Mouse (Mus musculus): Measurements from ENCODE around the gene Pou2f3.

Pou2f3 gene

DNA sequence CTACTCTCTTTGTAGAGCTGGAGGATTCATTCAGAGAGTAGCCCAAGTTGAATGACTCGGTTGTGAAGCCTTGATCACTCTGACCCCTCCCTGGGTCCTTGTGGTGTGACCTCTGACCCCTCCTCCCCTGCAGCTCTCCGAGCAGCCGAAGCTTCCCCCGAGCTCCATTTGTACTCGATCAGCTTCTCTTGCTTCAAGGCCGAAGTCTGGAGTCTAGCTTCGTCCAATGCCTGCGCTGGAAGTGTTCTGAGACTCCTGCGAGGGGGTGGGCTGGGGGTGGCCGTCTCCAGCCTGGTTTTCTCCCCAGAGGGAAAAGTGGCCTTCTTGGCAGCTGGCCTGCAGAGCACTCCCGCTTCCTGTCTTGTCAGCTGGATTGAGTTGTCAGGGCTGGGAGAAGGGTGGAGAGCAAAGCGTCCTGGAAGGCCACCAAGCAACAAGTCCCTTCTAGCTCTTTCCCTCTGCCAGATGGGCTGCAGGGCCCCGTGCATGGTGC, at the start of gene Pou2f3:
Gene Pou2f3 (minus strand): TSS at position 180 of the 493 bp plus-strand sequence.
- DNase-seq (ENCODE audit: low spot score in 2 of 2), result peak; percentile 72 to 75

DNA sequence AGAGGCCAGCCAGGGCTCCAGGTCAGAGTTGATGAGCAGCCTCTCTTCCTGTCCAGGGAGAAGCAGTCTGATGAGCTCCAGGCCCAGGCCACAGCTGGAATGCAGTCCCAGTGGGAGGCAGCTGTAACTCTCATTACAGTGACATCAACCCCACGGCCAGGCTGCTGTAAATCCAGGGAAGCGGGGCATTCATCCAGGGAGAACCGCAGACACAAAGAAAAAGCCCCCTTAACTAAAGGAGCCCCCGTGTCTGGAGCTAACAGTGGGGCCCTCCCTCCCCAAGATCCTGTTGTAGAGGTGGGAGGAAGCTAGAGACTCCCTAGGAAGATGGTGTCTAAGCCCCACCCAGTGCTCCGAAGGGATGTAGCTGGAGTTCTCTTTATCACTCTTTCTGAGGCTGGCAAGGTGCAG, 43.1 kb upstream of the Pou2f3 start:
- peak; percentile 45 to 63 for DNase-seq (ENCODE audit: low spot score in 2 of 2)

DNA sequence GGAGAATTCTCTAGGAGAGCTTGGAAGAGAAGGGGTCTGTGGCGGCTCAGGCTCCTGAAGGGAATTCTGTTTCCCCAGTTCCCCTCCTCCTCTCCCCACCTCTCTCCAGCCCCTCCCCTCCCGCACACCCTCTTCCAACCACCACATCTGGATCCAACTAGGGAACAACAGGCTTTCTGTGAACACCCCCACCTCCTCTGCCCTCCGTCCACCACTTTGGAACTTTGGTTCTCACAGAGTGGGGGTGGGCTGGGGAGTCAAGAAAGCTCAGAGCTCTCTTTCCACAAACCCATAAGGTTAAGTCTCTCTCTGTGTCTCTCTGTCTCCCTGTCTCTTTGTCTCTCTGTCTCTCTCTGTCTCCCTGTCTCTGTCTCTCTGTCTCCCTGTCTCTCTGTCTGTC, 42.6 kb upstream of the Pou2f3 start:
- no peak for DNase-seq (ENCODE audit: low spot score in 2 of 2)

DNA sequence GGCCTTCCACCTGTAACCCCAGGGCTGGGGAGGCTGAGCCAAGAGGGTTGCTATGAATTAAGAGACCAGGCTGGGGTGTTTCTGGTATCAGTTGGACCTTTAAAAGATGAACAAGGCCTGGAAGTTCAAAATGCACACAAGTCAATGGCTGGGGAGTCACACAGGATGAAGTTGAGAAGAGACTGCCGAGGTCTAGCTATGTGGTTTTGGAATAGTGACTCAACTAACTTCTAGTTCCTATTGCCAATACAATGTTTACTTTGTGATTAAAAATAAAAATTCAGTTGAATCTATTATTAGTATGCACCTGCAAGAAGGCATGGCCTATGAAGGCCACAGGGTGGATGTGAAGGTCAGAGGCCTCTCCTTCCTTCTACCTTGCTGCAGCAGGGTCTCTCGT, 41.6 kb upstream of the Pou2f3 start:
- no peak for DNase-seq (ENCODE audit: low spot score in 2 of 2)

DNA sequence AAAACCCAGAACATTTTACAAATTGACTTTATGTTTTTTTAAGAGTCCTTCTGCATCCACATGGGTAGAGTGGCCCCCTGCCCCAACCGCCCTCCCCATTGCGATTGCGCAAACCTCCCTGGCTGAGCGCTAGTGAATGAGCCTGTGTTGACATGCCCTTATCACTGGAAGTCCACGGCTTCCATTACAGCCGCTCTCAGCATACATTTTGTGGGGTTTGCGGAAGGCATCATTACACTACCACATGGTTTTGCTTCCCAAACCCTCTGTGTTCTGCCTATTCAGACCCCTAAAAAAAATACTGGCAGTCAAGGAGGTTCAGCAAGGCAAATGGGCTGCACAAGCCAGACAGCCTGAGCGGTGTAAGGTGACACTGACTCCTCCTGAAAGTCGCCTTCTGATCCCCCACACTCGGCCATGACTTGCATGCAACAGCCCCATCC, 36.6 kb upstream of the Pou2f3 start:
- DNase-seq (ENCODE audit: low spot score in 2 of 2), result no peak

DNA sequence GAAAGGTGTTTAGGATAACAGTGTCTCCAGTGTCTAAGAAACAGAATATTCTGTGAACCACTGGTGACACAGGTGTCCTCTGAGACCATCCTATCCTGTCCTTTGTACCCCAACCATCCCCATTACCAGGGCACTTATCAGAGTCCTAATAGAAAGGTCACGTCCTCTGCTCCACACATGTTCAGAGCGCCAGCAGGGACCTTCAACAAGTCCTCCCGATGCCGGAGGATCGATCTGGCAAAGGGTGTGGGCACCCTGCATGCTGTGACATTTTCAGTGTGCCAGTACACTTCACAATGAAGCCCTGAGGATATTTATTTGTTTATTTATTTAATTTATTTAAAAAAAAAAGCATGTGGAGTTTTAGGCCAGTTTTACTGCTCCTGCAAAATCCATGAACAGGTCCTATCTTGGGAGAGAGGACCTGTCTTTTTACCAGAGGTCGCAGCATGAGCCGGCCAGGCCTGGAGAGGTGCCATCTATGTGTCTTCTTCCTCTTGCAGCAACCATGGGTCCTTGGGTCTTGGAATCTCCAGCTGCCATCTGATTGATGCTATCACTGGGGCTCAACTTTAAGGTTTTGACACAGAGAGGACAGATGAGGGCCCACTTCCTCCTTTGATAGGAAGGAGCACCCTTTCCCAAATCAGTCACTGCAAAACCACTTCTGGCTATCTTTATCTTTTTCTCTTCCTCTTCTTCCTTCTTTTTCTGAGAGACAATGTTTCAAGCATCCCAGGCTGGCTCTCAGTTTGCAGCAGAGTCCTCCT, 35.8 kb upstream of the Pou2f3 start:
- no peak for DNase-seq (ENCODE audit: low spot score in 2 of 2)

DNA sequence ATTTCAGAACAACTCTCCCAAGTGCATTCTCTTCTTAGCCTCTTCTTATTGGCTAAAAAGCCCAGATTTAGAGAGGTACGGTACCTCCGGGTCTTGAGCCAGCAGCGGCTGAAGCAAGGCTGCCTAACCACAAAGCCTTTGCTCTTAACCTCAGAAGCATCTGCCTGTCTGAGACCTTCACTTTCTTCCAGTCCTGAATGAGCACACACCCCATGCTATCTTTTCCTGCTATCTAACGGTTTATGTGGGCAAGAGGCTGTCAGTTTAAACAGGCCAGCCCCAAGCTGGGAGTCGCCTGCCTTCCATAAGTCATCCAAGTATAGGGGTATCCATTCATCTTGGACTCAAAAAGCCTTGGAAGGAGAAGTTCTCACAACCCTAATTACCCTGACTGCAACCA, 32.3 kb upstream of the Pou2f3 start:
- no peak for DNase-seq (ENCODE audit: low spot score in 2 of 2)

DNA sequence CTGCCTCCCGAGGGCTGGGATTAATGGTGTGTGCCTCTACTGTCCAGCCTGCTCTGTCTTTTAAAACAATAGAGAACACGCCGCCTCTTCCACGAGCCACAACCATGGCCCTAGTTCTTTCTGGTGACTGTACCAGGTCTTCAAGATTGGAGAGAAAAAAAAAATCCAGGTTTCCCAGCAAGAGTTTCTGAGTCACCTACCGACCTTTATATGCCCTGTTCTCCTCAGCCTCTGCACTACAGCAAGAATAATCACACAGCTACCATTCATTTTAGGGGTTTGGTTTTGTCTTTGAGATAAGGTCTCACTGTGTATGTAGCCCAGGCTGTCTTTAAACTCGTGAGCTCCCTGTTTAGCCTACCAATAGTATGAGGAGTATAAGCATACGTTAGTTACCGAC, 31.8 kb upstream of the Pou2f3 start:
- DNase-seq (ENCODE audit: low spot score in 2 of 2), result no peak

DNA sequence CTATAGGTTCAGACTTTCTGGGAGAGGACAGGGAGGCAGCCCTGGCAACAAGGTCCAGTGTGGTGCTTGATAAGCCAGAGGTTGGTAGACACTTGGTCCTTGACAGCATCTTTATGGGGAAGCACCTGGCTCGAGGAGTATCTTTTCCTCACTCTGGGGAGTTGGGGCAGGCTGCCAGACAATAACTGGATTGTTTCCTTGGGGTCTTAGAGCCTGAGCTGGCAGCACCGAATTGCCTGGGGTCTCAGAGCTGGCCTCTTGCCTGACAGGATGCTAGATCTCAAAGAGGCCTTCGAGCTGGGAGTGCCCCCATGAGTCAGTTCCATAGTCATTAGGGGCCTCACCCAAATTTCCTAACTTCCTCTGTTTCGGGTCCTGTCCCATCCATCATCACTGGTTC, 31.1 kb upstream of the Pou2f3 start:
- no peak for DNase-seq (ENCODE audit: low spot score in 2 of 2)

DNA sequence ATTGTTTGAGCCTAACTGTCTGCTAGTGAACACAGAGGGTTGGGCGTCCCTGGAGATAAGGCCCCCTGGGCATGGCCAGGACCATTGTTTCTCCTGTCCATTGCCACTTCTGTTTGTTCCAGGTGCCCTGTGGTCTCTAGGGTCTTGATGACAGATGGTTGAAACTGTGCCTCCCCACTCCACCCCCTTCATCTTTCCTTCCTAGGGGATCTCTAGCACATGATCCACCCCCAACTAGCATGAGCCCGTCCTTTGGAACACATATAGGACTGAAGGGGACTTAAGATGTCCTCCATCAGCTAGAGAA, 30.4 kb upstream of the Pou2f3 start:
- DNase-seq (ENCODE audit: low spot score in 2 of 2), result no peak

DNA sequence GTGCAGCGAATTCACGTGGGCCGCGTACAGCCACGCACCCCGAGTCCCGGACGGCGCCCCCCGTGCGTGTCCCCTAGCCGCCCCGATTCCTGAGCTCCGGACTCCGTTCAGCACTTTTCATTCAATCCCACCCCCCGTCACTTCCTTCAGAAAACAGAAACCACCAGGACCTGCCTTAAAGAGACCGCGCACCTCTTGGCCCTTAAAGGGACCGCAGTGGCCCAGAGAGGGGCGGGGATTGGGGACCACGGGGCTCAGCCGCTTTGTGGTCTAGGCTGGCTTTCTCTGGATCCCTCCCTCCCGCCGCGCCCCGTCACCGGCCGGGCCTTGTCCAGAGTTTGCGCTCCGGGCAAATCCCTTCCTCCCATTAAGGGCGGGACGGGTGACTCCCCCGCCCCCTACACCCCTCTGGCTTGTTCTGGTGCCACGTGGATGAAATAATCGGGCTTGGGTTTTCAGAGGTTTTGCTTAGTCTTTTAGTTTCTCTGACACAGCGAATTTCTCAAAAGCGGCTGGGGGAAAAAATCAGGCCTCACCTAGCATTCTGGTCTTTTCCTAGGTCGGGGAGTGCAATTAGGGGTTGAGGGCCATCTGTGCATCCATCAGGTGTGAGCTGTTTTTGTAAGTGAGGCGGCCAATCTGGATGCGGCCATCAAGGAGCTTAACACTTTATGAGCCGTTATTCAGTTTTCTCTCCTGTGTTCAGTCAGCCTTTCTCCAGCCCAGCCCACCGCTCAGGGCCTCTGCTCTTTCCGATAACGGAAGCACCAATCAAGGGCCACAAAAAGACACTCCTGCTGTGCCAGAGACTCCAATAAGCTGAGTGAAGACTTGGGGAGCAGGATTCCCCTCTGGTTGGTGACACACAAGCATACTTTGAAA, 29.8 kb upstream of the Pou2f3 start, which contains the start of gene Oaf:
Gene Oaf (minus strand): TSS at position 200 of the 882 bp plus-strand sequence.
- DNase-seq (ENCODE audit: low spot score in 2 of 2), result peak; percentile 93 to 94

DNA sequence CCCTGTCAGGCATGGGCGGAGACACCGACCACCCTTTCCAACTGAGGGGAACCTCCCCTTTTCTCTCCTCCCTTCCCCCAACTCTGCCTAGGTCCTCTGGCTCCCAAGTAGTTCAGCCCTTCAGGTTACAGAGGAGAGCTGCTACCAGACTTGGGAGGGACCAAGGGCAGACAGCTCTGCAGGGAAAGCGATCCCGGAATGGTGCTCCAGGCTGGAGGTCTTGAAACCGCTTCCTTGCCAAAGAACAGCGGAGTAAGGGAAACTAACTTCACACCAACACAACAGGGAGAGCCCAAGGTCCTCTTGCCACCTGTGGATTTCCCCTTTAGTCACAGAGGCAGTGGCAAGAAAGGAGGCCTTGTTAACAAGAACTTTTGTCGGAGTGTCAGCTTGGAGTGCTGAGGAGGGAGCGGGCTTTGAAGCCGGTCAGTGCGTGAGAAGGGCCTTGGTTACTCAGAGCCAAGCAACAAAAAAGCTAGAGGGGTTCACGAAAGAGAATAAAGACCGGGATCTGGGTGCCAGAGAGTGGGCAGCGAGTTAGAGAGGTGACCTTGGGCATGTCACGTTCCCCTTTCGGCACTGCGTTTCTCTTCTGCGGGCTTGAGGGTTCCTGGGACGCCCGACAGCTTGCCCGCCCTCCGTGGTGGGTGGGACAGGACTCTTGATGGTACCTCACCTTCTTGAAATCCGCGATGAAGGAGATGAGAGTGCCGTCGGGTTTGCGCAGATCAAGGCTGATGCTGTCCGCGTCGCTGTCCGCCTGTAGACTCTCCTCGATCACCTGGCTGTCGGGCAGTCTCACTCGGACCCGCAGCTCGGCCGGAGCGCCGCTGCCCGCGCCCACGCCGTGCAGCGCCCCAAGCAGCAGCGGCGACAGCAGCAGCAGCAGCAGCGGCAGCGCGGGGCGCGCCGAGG, 28.7 kb upstream of the Pou2f3 start:
- no peak for DNase-seq (ENCODE audit: low spot score in 2 of 2)

DNA sequence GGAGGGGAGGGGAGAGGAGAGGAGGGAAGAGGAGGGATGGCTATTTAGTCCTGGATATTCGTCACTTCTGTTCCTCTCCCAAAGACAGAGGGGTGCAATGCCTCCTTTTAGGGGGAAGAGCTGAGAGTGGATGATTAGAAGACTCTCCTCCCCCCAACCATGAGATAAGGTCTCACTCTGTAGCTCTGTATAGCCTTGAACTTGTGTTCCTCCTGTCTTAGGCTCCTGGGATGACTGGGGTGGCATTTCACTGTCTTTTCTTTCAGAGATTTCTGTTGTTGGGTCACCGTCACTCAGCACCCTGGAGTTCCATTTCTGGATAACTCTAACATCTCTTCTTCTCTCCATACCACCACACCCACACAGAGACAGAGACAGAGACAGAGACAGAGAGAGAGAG, 28.0 kb upstream of the Pou2f3 start:
- no peak for DNase-seq (ENCODE audit: low spot score in 2 of 2)

DNA sequence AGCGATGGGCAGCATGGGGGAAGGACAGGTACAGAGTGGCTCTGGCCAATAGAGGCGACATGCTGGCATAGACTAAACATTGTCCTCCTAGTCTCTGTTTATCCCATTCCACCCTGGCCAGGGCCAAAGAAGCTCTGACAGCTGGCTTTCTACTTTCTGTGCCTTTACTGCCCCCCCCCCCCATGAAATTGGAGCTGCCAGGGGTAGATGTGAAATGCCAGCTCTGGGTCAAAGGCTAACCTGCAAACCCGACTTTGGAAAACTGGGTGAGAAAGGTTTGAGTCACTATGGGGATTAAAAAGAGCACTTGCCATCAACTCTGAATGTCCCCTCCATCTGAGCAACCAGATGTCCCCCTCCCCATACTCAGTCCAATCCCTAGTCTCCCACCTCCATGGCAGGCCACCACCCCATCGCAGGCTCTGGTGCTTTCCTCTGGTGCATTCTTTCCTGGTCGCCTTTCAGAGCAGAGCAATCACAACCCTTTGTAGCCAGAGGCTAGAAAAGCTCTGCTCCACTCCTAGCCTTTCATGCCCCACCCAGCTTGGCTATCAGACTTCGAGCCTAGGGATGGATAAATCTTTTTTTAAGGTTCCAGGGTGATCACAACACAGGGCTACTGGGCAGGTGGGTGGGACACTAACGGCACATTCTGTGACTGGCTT, 27.1 kb upstream of the Pou2f3 start:
- DNase-seq (ENCODE audit: low spot score in 2 of 2), result no peak

DNA sequence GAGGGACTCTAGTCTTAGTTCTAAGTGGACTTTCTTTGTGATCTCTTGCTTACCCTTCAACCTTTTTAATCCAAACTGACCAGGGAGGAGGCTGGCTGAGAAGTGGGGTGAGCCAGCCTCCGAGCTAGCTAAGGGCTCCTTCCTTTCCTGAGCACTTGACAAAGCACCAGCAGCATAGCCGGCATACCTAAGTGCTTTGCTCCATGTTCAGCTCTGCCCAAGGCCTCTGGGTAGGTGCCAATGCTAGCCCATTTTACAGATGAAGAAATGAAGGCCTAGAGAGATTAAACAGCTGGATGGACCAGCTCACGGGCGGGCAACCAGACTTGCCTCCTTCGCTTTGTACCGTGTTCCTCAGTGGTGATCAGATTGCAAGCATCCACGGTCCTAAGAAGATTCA, 26.4 kb upstream of the Pou2f3 start:
- DNase-seq (ENCODE audit: low spot score in 2 of 2), result no peak

DNA sequence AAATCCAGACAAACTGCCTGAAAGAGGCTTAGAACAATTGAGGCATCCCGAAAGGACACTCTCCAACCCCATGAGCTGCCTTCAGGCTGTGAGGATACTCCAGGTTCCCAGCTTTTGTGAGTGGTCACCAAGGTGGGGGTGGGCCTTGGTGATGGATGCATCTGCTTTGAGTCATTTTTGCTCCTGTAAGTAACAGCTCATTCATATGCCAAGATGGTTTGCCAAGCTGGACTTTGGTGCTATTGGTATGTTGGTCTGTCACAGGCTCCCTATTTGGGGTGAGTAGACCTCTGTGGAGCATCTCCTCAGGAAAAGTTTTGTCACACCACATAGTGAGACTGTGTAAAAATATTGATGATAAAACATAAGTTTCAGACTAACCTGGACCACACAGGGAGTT, 25.9 kb upstream of the Pou2f3 start:
- no peak for DNase-seq (ENCODE audit: low spot score in 2 of 2)

DNA sequence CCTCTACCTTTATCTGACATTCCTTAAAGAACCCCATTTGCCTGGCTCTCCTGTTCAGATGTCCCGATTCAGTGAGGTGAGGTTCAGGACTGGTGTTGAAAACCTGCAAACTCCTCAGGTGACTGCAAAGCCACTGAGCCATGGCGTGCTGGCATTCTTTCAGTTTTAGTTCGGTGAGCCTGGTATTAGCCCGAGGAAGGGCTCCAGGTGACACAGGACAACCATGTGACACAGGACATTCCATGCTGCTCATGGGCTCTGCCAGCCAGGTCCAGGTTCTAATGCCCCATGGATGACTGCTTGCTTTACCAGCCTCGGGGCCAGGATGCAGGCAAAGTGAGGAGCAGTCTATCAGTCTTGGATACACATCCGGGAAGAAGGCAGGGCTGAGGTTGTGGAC, 25.2 kb upstream of the Pou2f3 start:
- no peak for DNase-seq (ENCODE audit: low spot score in 2 of 2)

DNA sequence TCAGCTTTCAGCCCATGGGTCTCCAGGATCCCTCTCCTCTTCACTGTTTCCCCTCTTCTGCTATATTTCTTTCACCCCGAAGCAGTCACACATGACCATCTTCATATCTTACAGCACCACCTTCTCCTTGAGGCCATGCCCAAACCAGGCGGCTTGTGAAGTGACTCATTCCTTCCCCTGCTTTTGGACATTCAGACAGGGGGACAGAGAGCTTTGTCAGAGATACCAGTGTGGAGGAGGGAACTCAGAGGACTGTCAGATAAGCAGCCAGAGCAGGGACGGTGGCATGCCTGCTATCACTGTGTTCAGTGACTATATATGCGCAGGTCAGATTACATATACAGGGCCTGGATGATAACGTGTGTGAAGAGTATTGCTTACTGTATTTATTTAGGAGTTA, 24.3 kb upstream of the Pou2f3 start:
- DNase-seq (ENCODE audit: low spot score in 2 of 2), result no peak

DNA sequence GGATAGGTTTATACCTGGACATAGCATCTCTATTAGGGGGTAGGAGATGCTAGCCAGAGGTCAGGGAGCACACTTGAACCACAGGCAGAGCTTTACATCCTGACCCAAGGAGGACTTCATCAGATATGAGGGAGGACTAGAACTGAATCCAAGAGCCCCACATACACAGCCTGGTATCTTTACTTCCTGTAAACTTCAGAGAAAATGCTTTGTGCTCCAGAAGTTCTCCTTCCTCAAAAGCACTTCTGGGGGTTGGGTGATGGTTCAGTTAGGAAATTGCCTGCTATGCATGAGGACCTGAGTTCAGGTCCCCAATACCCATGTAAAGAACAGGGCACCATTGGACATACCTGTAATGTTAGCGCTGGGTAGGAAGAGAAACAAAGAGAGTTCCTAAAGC, 23.3 kb upstream of the Pou2f3 start:
- no peak for DNase-seq (ENCODE audit: low spot score in 2 of 2)

DNA sequence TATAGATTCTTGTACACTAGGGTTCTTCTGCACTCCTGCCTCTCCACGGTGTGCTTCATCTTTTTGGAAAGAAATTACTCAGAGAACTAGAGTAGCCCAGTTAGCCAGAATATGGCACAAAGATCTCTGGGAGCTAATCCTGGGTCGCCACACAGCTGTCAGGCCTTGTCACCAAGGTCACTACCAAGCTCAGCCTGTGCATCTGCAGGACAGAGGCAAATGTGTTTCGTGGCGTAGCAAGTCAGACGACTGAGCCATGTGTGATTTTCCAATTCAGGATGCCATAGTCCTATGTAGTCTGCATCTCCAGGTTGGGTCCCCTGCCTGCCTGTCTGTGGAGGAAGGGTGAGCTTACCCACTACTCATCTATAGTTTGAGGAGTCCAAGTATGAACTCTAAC, 22.9 kb upstream of the Pou2f3 start:
- no peak for DNase-seq (ENCODE audit: low spot score in 2 of 2)

DNA sequence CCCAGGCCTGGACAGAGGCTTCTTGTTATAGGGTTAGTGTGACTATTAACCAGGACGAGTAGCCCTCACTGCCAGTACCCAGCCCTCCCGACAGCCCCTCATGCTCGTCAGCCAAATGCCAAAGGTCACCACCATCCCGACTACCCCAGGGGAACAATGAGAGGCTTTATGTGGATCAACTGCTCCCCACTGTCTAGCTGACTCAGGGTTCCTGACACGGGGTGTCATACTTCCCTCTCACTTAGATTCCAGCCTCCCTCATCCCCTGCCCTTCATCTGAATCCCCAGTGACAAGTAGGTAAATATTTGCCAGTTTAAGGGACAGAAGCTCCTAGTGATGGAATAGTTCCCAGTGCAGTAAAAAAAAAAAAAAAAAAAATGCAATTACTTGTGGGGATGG, 22.1 kb upstream of the Pou2f3 start:
- no peak for DNase-seq (ENCODE audit: low spot score in 2 of 2)
